ENCODE assay signal across 8 mouse cellular contexts in the genomic region with DNA sequence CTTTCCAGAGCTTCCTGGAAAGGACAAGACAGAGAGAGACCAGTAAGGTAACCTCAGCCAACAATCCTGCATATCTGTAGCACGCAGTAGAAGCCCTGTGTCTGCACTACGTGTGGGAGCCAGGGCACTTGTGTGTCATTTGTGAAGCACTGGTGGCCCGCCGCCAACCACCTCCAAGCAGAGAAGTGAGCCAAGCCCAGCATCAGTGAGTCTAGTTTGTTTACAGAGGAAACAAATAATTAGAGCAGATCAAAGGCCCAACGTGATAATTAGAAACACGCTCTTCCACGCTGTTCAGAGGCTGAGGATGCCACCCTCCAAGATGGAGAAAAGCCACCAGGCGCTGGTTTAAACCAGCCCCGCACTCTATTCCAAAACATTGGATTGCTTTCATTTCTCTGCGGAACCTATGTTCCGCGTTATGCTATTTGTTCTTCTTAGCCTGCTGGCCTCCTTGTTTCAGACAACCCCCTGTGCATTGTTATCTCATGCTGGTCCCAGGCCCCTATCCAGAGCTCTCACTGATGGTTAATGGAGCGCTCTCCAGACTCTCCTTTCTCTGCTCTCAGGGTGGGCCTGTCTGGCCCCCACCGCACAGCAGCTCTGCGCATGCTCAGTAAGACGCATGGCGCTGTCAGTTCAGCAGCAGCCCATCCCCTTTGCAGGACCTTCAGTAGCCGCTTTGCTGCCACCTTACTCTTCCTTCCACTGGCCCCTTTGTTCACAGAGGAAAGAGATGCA.
DNase-seq lines count a peak whose midpoint lies in the region; ATAC-seq and TF ChIP-seq lines count a peak whose summit lies in the region.

No protein-coding gene starts in this region.

- peaks cover 6% of the 10 kb centered on the region; the same call in 1 of the 2 replicates for H3K4me1 ChIP-seq in heart, embryonic 16.5 days (ENCODE audit: control insufficient read depth, insufficient read depth, low read length)
- H3K4me1 ChIP-seq in midbrain, postnatal 0 days (ENCODE audit: insufficient read depth, low read length): no peaks in the 10 kb centered on the region

- H3K9me3 ChIP-seq in heart, embryonic 16.5 days (replicated peaks; ENCODE audit: control insufficient read depth, low read length): 0 out of 2 replicates have a peak, but pooled peaks cover 3% of the 10 kb centered on the region
- H3K9me3 ChIP-seq in midbrain, postnatal 0 days (ENCODE audit: low read length): no peaks in the 10 kb centered on the region

- H3K36me3 ChIP-seq in heart, embryonic 16.5 days (ENCODE audit: control insufficient read depth, insufficient read depth): no peaks in the 10 kb centered on the region
- no peaks in the 10 kb centered on the region for H3K36me3 ChIP-seq in midbrain, postnatal 0 days (ENCODE audit: insufficient read depth, low read length)

- peak overlapping the region; percentile 23 for H3K4me3 ChIP-seq in heart, embryonic 16.5 days (ENCODE audit: low read length)
- no peak overlapping the region for H3K4me3 ChIP-seq in midbrain, postnatal 0 days (ENCODE audit: low read depth, low read length)

- peak overlapping the region; percentile 56 for H3K4me2 ChIP-seq in heart, embryonic 16.5 days (ENCODE audit: low read depth, low read length)
- H3K4me2 ChIP-seq in midbrain, postnatal 0 days (ENCODE audit: low read depth, low read length, poor library complexity, severe bottlenecking): peak overlapping the region; percentile 13

- ATAC-seq in heart, embryonic 16.5 days (replicated peaks; ENCODE audit: extremely low read depth, insufficient read depth, low FRiP score): peak; percentile 55
- ATAC-seq in midbrain, postnatal 0 days (ENCODE audit: low FRiP score): peak; percentile 82

- WGBS in heart, embryonic 16.5 days: 49% methylated on average over 18 of the region's 18 CpGs
- WGBS in midbrain, postnatal 0 days: 63% methylated on average over 18 of the region's 18 CpGs

- H3K9ac ChIP-seq in heart, embryonic 16.5 days (ENCODE audit: low read length): no peak overlapping the region
- no peak overlapping the region for H3K9ac ChIP-seq in midbrain, postnatal 0 days (replicated peaks; ENCODE audit: low read length, poor library complexity, severe bottlenecking)

- DNase-seq in adrenal gland, adult 2 months: peak; percentile 45
- DNase-seq in adrenal gland, postnatal 4 days (ENCODE audit: low spot score in 2 of 2): no peak
- DNase-seq in Muller cell, postnatal 12 days (ENCODE audit: inconsistent ontology term): peak; percentile 68
- peak; percentile 37 for DNase-seq in embryo, embryonic 9.5 days (ENCODE audit: extremely low spot score)
- peak; percentile 61 to 75 for DNase-seq in layer of hippocampus, postnatal 10 days (ENCODE audit: low spot score in 2 of 2)
- peak; percentile 80 for DNase-seq in midbrain, postnatal 0 days (ENCODE audit: low spot score)
- DNase-seq in thymus, postnatal 0 days (ENCODE audit: low spot score): no peak

- no peak for TF ChIP-seq CTCF in midbrain, postnatal 0 days (IDR thresholded peaks at IDR 0.05)

- H3K27me3 ChIP-seq in heart, embryonic 16.5 days (ENCODE audit: control insufficient read depth, insufficient read depth, low read length): no peaks in the 10 kb centered on the region
- H3K27me3 ChIP-seq in midbrain, postnatal 0 days (ENCODE audit: insufficient read depth, low read length): no peaks in the 10 kb centered on the region

- H3K27ac ChIP-seq in heart, embryonic 16.5 days (ENCODE audit: low read length): peak overlapping the region; percentile 51; the same call in 1 of the 2 replicates
- no peak overlapping the region for H3K27ac ChIP-seq in midbrain, postnatal 0 days (ENCODE audit: low read depth, low read length)

Comparison
In these comparisons a context has a peak if more than half of its experiments do, and no peak if none do; other contexts are left out.
1. DNase-seq: peak in adrenal gland, adult 2 months (single experiment), Muller cell, postnatal 12 days (single experiment), embryo, embryonic 9.5 days (single experiment), layer of hippocampus, postnatal 10 days (2 of 2) and midbrain, postnatal 0 days (single experiment); none in adrenal gland, postnatal 4 days (0 of 2) and thymus, postnatal 0 days (single experiment).